Mouse (Mus musculus): Measurements from ENCODE around the gene Ddx41. TPM values are rescaled to one million over a fixed set of nuclear protein-coding genes. Genes with fewer than 3 reads are reported as not detected.

Gene Ddx41
- polyA plus RNA-seq, 1 experiment from 2014 or later = 73.8 TPM

Small RNA genes within 50 kb of the gene (microRNA-seq; reads per million reads assigned to microRNA genes)
- 2.5 reads per million, percentile 9 among the genes with 10 or more reads in this experiment for gene Mir6945

Other genes with a start within 250 kb of the Ddx41 start
- gene Prelid1, start 216.2 kb downstream of the Ddx41 start, polyA plus RNA-seq (2014; fragmentation: Nextera tagmentation; extraction: Ambion mirVana) = 404 and 434 TPM in 2 replicates
- gene Rab24, start 214.7 kb downstream of the Ddx41 start, polyA plus RNA-seq (2014; fragmentation: Nextera tagmentation; extraction: Ambion mirVana) = 87.9 and 88.0 TPM in 2 replicates
- gene Mxd3, start 206.8 kb downstream of the Ddx41 start, polyA plus RNA-seq (2014; fragmentation: Nextera tagmentation; extraction: Ambion mirVana) = 26.9 and 30.6 TPM in 2 replicates
- gene Lman2, start 173.9 kb downstream of the Ddx41 start, polyA plus RNA-seq (2014; fragmentation: Nextera tagmentation; extraction: Ambion mirVana) = 75.3 and 82.5 TPM in 2 replicates
- 0.37 and 0.72 TPM in 2 replicates for gene Rgs14, start 166.9 kb downstream of the Ddx41 start, polyA plus RNA-seq (2014; fragmentation: Nextera tagmentation; extraction: Ambion mirVana)
- gene Slc34a1, start 138.5 kb downstream of the Ddx41 start, polyA plus RNA-seq (2014; fragmentation: Nextera tagmentation; extraction: Ambion mirVana) = not detected in 2 replicates
- gene Pfn3, start 121.4 kb downstream of the Ddx41 start, polyA plus RNA-seq (2014; fragmentation: Nextera tagmentation; extraction: Ambion mirVana) = not detected in 2 replicates
- 0.14 TPM in 1 of 2 replicates, not detected in the other for gene F12, start 109.9 kb downstream of the Ddx41 start, polyA plus RNA-seq (2014; fragmentation: Nextera tagmentation; extraction: Ambion mirVana)
- gene Grk6, start 91.6 kb downstream of the Ddx41 start, polyA plus RNA-seq (2014; fragmentation: Nextera tagmentation; extraction: Ambion mirVana) = 42.0 and 52.3 TPM in 2 replicates
- gene Prr7, start 72.4 kb downstream of the Ddx41 start, polyA plus RNA-seq (2014; fragmentation: Nextera tagmentation; extraction: Ambion mirVana) = 2.8 and 3.0 TPM in 2 replicates
- gene Dbn1, start 48.5 kb downstream of the Ddx41 start, polyA plus RNA-seq (2014; fragmentation: Nextera tagmentation; extraction: Ambion mirVana) = 292 and 294 TPM in 2 replicates
- gene Pdlim7, start 23.0 kb downstream of the Ddx41 start, polyA plus RNA-seq (2014; fragmentation: Nextera tagmentation; extraction: Ambion mirVana) = 129 and 140 TPM in 2 replicates
- gene Dok3, start 7.4 kb downstream of the Ddx41 start, polyA plus RNA-seq (2014; fragmentation: Nextera tagmentation; extraction: Ambion mirVana) = 1.9 TPM in 2 replicates
- gene Fam193b, start 34.5 kb upstream of the Ddx41 start, polyA plus RNA-seq (2014; fragmentation: Nextera tagmentation; extraction: Ambion mirVana) = 39.9 and 40.8 TPM in 2 replicates
- 50.0 and 50.8 TPM in 2 replicates for gene Tmed9, start 37.1 kb upstream of the Ddx41 start, polyA plus RNA-seq (2014; fragmentation: Nextera tagmentation; extraction: Ambion mirVana)
- gene B4galt7, start 63.2 kb upstream of the Ddx41 start, polyA plus RNA-seq (2014; fragmentation: Nextera tagmentation; extraction: Ambion mirVana) = 16.0 and 21.4 TPM in 2 replicates
- 63.7 and 71.6 TPM in 2 replicates for gene Caml, start 86.3 kb upstream of the Ddx41 start, polyA plus RNA-seq (2014; fragmentation: Nextera tagmentation; extraction: Ambion mirVana)
- 48.4 and 63.1 TPM in 2 replicates for gene Ddx46, start 98.4 kb upstream of the Ddx41 start, polyA plus RNA-seq (2014; fragmentation: Nextera tagmentation; extraction: Ambion mirVana)
- gene B230219D22Rik, start 156.5 kb upstream of the Ddx41 start, polyA plus RNA-seq (2014; fragmentation: Nextera tagmentation; extraction: Ambion mirVana) = 66.0 and 72.3 TPM in 2 replicates
- gene Txndc15, start 178.0 kb upstream of the Ddx41 start, polyA plus RNA-seq (2014; fragmentation: Nextera tagmentation; extraction: Ambion mirVana) = 91.4 and 101 TPM in 2 replicates
- 30.4 and 34.9 TPM in 2 replicates for gene Pcbd2, start 190.7 kb upstream of the Ddx41 start, polyA plus RNA-seq (2014; fragmentation: Nextera tagmentation; extraction: Ambion mirVana)
- gene Catsper3, start 247.9 kb upstream of the Ddx41 start, polyA plus RNA-seq (2014; fragmentation: Nextera tagmentation; extraction: Ambion mirVana) = not detected in 2 replicates

Data from midbrain, embryonic 11.5 days (tissue).